Mouse (Mus musculus) intestine, embryonic 16.5 days (tissue): Measurements from ENCODE around the gene Fhl3. TPM values are rescaled to one million over a fixed set of nuclear protein-coding genes. Genes with fewer than 3 reads are reported as not detected.

Source experiments
- ATAC-seq: fragments of 200-750 bp; cut with Nextera tagmentation; 2 replicates; pipeline ENCODE4 v1.8.0; 2017; ENCODE audit warnings: moderate TSS enrichment, moderate library complexity
- H3K27ac ChIP-seq: fragments of 300-500 bp; sonication (generic); 2 replicates; pipeline ENCODE4 v1.5.1; 2014; ENCODE audit warnings: mild to moderate bottlenecking, low read length
- H3K27me3 ChIP-seq: fragments of 300-500 bp; sonication (generic); replicated peaks from 2 replicates; pipeline ENCODE4 v1.6.1; 2014; ENCODE audit warnings: low read length, control low read depth, mixed read lengths; ENCODE audit not compliant: control insufficient read depth, insufficient read depth
- H3K36me3 ChIP-seq: fragments of 300-500 bp; sonication (generic); 2 replicates; pipeline ENCODE4 v1.6.1; 2014; ENCODE audit warnings: low read length, control low read depth; ENCODE audit not compliant: control insufficient read depth, insufficient read depth
- H3K4me1 ChIP-seq: fragments of 300-500 bp; sonication (generic); 2 replicates; pipeline ENCODE4 v1.6.1; 2014; ENCODE audit warnings: low read length, control low read depth, mixed read lengths; ENCODE audit not compliant: control insufficient read depth, insufficient read depth
- H3K4me2 ChIP-seq: fragments of 300-500 bp; sonication (generic); 2 replicates; pipeline ENCODE4 v1.6.1; 2014; ENCODE audit warnings: low read depth, low read length, control low read depth
- H3K4me3 ChIP-seq: fragments of 300-500 bp; sonication (generic); 2 replicates; pipeline ENCODE4 v1.5.1; 2014; ENCODE audit warnings: mild to moderate bottlenecking, low read length
- H3K9ac ChIP-seq: fragments of 300-500 bp; sonication (generic); 2 replicates; pipeline ENCODE4 v1.6.1; 2014; ENCODE audit warnings: low read depth, low read length
- H3K9me3 ChIP-seq: fragments of 300-500 bp; sonication (generic); 2 replicates; pipeline ENCODE4 v1.6.1; 2016; ENCODE audit warnings: low read length, control low read depth; ENCODE audit not compliant: control insufficient read depth
- WGBS: fragments of 180-500 bp; shearing (Covaris S2); extraction: QIAGEN DNeasy Blood & Tissue Kit; methylation state at CpG from one replicate; pipeline ENCODE4 v1.1.7; 2014; 5-methylcytosine and 5-hydroxymethylcytosine counted together
- polyA plus RNA-seq: library from polyadenylated mRNA; unstranded; fragments of >200 nt; fragmentation: Nextera tagmentation; extraction: Ambion mirVana; gene quantifications from 2 replicates; pipeline ENCODE4 v1.2.1, GENCODE M21; 2015

The Fhl3 gene
- polyA plus RNA-seq: 5.1 and 5.2 TPM in 2 replicates

DNA sequence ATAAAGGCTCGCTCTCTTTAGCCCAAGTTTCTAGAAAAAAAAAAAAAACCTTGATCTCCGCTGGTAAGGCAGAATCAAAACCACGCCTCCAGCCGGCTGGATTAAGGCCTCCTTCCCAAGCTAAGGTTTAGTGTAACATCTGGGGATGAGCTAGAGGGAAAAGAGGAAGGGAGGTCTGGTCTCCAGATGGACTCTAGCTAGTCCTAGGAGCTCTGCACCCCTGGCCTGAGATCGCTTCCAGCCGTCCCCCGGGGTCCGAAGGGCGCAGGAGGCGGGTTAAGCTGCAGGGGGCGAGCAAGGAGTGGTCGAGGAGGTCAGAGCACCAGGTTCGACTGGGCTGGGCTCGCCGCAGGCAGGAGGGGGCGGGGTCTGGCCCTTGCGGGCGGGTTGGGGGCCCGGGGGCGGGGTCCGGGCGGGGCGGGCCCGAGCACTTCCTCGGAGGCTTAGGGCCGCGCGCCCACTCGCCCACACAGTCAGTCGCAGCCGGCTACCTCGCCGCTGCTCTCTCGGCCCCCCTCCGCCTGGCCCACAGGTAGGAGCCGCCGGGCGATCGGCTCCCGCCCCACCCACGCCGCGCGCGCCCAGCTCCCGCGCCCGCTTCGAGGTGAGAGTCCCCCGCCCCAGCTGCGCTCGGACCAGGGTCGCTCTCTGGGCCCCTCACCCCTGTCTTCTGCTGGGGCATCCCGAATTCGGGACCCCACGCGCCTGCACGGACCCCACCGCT is at the start of gene Fhl3:
TSS of gene Fhl3 (plus strand) at position 454 of the 724 bp plus-strand sequence.
- Histone ChIP-seq H3K4me2 (peak within 1 kb of the TSS; percentile 86), H3K36me3 (no peaks in the 10 kb centered on the region), H3K27ac (peak within 1 kb of the TSS; percentile 87), H3K9ac (peak within 1 kb of the TSS; percentile 85), H3K4me1 (peaks cover 43% of the 10 kb centered on the region), H3K9me3 (no peaks in the 10 kb centered on the region), H3K27me3 (no peaks in the 10 kb centered on the region), H3K4me3 (peak within 1 kb of the TSS; percentile 79)
- ATAC-seq: peak; percentile 76
- 1% methylated on average over 41 of the region's 59 CpGs for WGBS

- H3K27ac ChIP-seq: no peak overlapping the region
- peaks cover 10% of the 10 kb centered on the region for H3K4me1 ChIP-seq
- no peak overlapping the region for H3K9ac ChIP-seq
- 13% methylated on average over 9 of the region's 9 CpGs for WGBS
- H3K4me2 ChIP-seq: no peak overlapping the region
- no peaks in the 10 kb centered on the region for H3K36me3 ChIP-seq
- no peak for ATAC-seq
- no peaks in the 10 kb centered on the region for H3K9me3 ChIP-seq
- no peak overlapping the region for H3K4me3 ChIP-seq
- peaks cover 48% of the 10 kb centered on the region for H3K27me3 ChIP-seq
Measured at GRCm38 (mm10) chr4:124652886-124653285, 47.6 kb upstream of the Fhl3 start.

- no peaks in the 10 kb centered on the region for H3K9me3 ChIP-seq
- H3K4me1 ChIP-seq: peaks cover 23% of the 10 kb centered on the region
- H3K27ac ChIP-seq: no peak within 1 kb of the TSS
- ATAC-seq: no peak; the same call in 1 of the 2 replicates
- 1% methylated on average over 15 of the region's 15 CpGs for whole genome bisulfite sequencing
- no peaks in the 10 kb centered on the region for H3K36me3 ChIP-seq
- H3K4me3 ChIP-seq: peak within 1 kb of the TSS; percentile 66
- peak within 1 kb of the TSS; percentile 64 for H3K9ac ChIP-seq
- H3K4me2 ChIP-seq: peak within 1 kb of the TSS; percentile 96
- peaks cover 74% of the 10 kb centered on the region for H3K27me3 ChIP-seq
Measured at GRCm38 (mm10) chr4:124656518-124656853, 44.0 kb upstream of the Fhl3 start, which contains the start of gene Pou3f1. Pou3f1 (plus strand) TSS chr4:124656807.

- H3K27ac ChIP-seq: no peak overlapping the region
- ATAC-seq: peak; percentile 94
- no peaks in the 10 kb centered on the region for H3K36me3 ChIP-seq
- peak overlapping the region; percentile 64 for H3K9ac ChIP-seq
- H3K9me3 ChIP-seq: no peaks in the 10 kb centered on the region
- H3K4me3 ChIP-seq: peak overlapping the region; percentile 66
- 1% methylated on average over 86 of the region's 92 CpGs for WGBS
- H3K4me1 ChIP-seq: peaks cover 23% of the 10 kb centered on the region
- peaks cover 80% of the 10 kb centered on the region for H3K27me3 ChIP-seq
- peak overlapping the region; percentile 96 for H3K4me2 ChIP-seq
Measured at GRCm38 (mm10) chr4:124656854-124657650, 43.4 kb upstream of the Fhl3 start.

DNA sequence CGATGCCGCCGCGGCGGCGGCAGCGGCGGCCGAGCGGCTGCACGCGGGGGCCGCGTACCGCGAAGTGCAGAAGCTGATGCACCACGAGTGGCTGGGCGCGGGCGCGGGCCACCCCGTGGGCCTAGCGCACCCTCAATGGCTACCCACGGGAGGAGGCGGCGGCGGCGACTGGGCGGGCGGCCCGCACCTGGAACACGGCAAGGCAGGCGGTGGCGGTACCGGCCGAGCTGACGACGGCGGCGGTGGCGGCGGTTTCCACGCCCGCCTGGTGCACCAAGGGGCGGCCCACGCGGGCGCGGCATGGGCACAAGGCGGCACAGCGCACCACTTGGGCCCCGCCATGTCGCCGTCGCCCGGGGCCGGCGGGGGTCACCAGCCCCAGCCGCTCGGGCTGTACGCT is 42.7 kb upstream of the Fhl3 start:
- Histone ChIP-seq H3K9me3 (no peaks in the 10 kb centered on the region), H3K27me3 (peaks cover 84% of the 10 kb centered on the region), H3K4me3 (peak overlapping the region; percentile 66), H3K27ac (no peak overlapping the region), H3K4me1 (peaks cover 23% of the 10 kb centered on the region), H3K36me3 (no peaks in the 10 kb centered on the region), H3K4me2 (peak overlapping the region; percentile 96), H3K9ac (peak overlapping the region; percentile 51; the same call in 1 of the 2 replicates)
- ATAC-seq: no peak; the same call in 1 of the 2 replicates
- WGBS: 0% methylated on average over 28 of the region's 61 CpGs

DNA sequence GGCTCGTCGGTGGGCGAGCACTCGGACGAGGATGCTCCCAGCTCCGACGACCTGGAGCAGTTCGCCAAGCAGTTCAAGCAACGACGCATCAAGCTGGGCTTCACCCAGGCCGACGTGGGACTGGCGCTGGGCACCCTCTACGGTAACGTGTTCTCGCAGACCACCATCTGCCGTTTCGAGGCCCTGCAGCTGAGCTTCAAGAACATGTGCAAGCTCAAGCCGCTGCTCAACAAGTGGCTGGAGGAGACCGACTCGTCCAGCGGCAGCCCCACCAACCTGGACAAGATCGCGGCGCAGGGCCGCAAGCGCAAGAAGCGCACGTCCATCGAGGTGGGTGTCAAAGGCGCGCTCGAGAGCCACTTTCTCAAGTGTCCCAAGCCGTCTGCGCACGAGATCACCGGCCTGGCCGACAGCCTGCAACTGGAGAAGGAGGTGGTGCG is 42.1 kb upstream of the Fhl3 start:
- H3K9ac ChIP-seq: no peak overlapping the region
- peak overlapping the region; percentile 96; the same call in 1 of the 2 replicates for H3K4me2 ChIP-seq
- no peaks in the 10 kb centered on the region for H3K9me3 ChIP-seq
- no peak overlapping the region for H3K27ac ChIP-seq
- H3K4me3 ChIP-seq: peak overlapping the region; percentile 66
- 1% methylated on average over 39 of the region's 39 CpGs for WGBS
- H3K4me1 ChIP-seq: peaks cover 23% of the 10 kb centered on the region
- no peaks in the 10 kb centered on the region for H3K36me3 ChIP-seq
- peaks cover 90% of the 10 kb centered on the region for H3K27me3 ChIP-seq
- no peak for ATAC-seq

DNA sequence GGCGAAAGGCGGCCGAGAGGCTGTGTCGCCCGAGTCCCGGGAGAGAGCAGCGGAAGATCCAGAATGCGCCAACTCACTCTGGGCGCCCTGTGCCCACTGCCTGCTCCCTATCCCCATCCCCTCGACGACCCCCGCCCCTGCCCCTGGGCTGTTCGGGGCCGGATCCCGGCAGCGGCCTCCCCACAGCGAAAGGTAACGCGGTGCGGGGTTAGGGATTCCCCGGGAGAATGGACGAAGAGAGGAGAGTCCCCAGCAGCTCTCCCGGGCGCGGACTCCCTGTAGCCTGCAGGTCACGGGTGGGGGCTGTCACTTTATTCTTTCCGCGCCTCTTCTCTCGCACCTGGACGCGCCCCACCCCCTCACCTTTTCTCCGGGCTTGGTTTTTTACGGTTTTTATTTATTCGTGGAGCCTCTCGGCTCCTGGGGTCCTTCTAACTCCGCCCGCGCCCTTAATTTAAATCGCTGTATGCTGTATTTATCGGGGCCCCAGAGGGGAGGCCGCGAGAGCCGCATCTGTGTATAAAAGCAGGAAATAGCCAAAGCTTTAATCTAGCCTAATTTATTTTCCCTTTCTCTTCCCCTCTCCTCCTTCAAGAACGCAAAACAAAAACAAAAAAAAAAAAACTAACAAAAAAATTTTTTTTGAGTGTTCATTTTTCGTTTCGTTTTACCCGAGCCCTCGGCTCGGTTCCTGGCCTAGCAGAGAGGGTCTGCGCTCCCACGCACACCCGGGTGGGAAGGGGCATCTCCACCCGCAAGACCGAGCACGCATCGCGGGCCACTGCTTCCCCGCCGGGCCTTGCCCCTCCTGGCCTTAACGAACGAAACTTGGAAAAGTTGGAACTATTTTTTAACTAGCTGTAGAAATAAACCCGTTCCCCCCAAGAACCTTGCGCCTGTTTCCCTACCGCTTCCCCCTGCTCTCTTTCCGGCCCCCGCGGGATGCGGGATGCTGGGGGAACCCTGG is 41.0 kb upstream of the Fhl3 start:
- Histone ChIP-seq H3K27me3 (peaks cover 85% of the 10 kb centered on the region), H3K27ac (no peak overlapping the region), H3K4me3 (peak overlapping the region; percentile 29), H3K9me3 (no peaks in the 10 kb centered on the region), H3K4me1 (peaks cover 23% of the 10 kb centered on the region), H3K4me2 (peak overlapping the region; percentile 12; the same call in 1 of the 2 replicates), H3K36me3 (no peaks in the 10 kb centered on the region), H3K9ac (no peak overlapping the region)
- 3% methylated on average over 68 of the region's 68 CpGs for WGBS
- no peak for ATAC-seq

- Histone ChIP-seq H3K4me2 (no peak overlapping the region), H3K27me3 (peaks cover 83% of the 10 kb centered on the region), H3K4me1 (peaks cover 23% of the 10 kb centered on the region), H3K27ac (no peak overlapping the region), H3K36me3 (no peaks in the 10 kb centered on the region), H3K9ac (no peak overlapping the region), H3K4me3 (no peak overlapping the region), H3K9me3 (no peaks in the 10 kb centered on the region)
- WGBS: 46% methylated on average over 3 of the region's 3 CpGs
- ATAC-seq: no peak
Measured at GRCm38 (mm10) chr4:124660603-124661002, 39.9 kb upstream of the Fhl3 start.
